Mouse (Mus musculus): ENCODE measurements around the gene Fbxl18.
A peak's percentile ranks its signal among the peaks of the same experiment; 100 is the strongest.
"Not testable (repeated sequence)": the region's sequence is repeated elsewhere in the genome, so short reads cannot be mapped to it uniquely, and the experiment has no call there.

The Fbxl18 gene

GRCm38 (mm10) chr5:142873718-142874117 is 21.5 kb downstream of the Fbxl18 start:
- no peak for DNase-seq (ENCODE audit: low read depth, low spot score)

GRCm38 (mm10) chr5:142871765-142872164 is 23.5 kb downstream of the Fbxl18 start:
- no peak for DNase-seq (ENCODE audit: low read depth, low spot score)

GRCm38 (mm10) chr5:142869463-142869862 is 25.8 kb downstream of the Fbxl18 start:
- DNase-seq (ENCODE audit: low read depth, low spot score) = no peak

- no peak for DNase-seq (ENCODE audit: low read depth, low spot score)
Observed at GRCm38 (mm10) chr5:142857763-142858229, 37.4 kb downstream of the Fbxl18 start.

GRCm38 (mm10) chr5:142856408-142856807 is 38.8 kb downstream of the Fbxl18 start:
- DNase-seq (ENCODE audit: low read depth, low spot score) = no peak

GRCm38 (mm10) chr5:142854877-142855276 is 40.3 kb downstream of the Fbxl18 start:
- DNase-seq (ENCODE audit: low read depth, low spot score) = peak; percentile 73

- DNase-seq (ENCODE audit: low read depth, low spot score) = no peak
Observed at GRCm38 (mm10) chr5:142853585-142853984, 41.6 kb downstream of the Fbxl18 start.

- DNase-seq (ENCODE audit: low read depth, low spot score) = no peak
Observed at GRCm38 (mm10) chr5:142851681-142852049, 43.6 kb downstream of the Fbxl18 start.

- no peak for DNase-seq (ENCODE audit: low read depth, low spot score)
Observed at GRCm38 (mm10) chr5:142850916-142851680, 44.1 kb downstream of the Fbxl18 start.

GRCm38 (mm10) chr5:142850476-142850875 is 44.7 kb downstream of the Fbxl18 start:
- DNase-seq (ENCODE audit: low read depth, low spot score) = no peak

- DNase-seq (ENCODE audit: low read depth, low spot score) = no peak
Observed at GRCm38 (mm10) chr5:142848911-142849310, 46.3 kb downstream of the Fbxl18 start.

GRCm38 (mm10) chr5:142848149-142848548 is 47.1 kb downstream of the Fbxl18 start:
- no peak for DNase-seq (ENCODE audit: low read depth, low spot score)

GRCm38 (mm10) chr5:142844467-142844866 is 50.8 kb downstream of the Fbxl18 start:
- DNase-seq (ENCODE audit: low read depth, low spot score) = no peak

- DNase-seq (ENCODE audit: low read depth, low spot score) = no peak
Observed at GRCm38 (mm10) chr5:142842137-142842642, 53.0 kb downstream of the Fbxl18 start.

GRCm38 (mm10) chr5:142841372-142842136 is 53.7 kb downstream of the Fbxl18 start:
- no peak for DNase-seq (ENCODE audit: low read depth, low spot score)

- not testable (repeated sequence) for DNase-seq (ENCODE audit: low read depth, low spot score)
Observed at GRCm38 (mm10) chr5:142837427-142837826, 57.8 kb downstream of the Fbxl18 start.

GRCm38 (mm10) chr5:142836891-142837290 is 58.3 kb downstream of the Fbxl18 start:
- DNase-seq (ENCODE audit: low read depth, low spot score) = no peak

GRCm38 (mm10) chr5:142833646-142834438 is 61.4 kb downstream of the Fbxl18 start:
- no peak for DNase-seq (ENCODE audit: low read depth, low spot score)

- DNase-seq (ENCODE audit: low read depth, low spot score) = no peak
Observed at GRCm38 (mm10) chr5:142826131-142826530, 69.1 kb downstream of the Fbxl18 start.

GRCm38 (mm10) chr5:142825665-142826064 is 69.6 kb downstream of the Fbxl18 start:
- no peak for DNase-seq (ENCODE audit: low read depth, low spot score)

- DNase-seq (ENCODE audit: low read depth, low spot score) = no peak
Observed at GRCm38 (mm10) chr5:142824091-142824490, 71.1 kb downstream of the Fbxl18 start.

All from WW6 (cell line).